Mouse (Mus musculus): ENCODE measurements around the gene Mrps36. TPM values are rescaled to one million over a fixed set of nuclear protein-coding genes. Genes with fewer than 3 reads are reported as not detected.
A peak's percentile ranks its signal among the peaks of the same experiment; 100 is the strongest.
"Not testable (repeated sequence)": the region's sequence is repeated elsewhere in the genome, so short reads cannot be mapped to it uniquely, and the experiment has no call there.

Gene Mrps36
- polyA plus RNA-seq, 1 experiment from 2014 or later = 253 TPM

DNA sequence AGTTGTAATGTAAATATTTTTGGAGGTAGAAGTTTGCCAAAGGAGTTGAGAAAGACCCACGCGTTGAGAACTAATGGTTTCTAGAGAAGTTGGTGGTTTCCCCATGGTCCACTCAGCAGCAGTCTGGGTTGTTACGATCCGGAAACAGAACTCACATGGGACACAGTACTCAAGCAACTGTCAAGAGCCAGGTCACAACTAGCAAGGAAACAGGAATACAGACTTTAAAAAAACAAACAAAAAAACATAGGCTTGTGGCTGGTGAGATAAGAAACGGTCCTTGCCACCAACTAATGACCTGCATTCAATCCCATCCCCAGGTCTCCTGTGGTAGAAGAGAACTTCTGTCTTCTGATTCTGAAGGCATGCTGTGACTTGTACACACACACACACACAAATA is 6.3 kb upstream of the Mrps36 start:
- no peaks in the 10 kb centered on the region for H3K27me3 ChIP-seq (ENCODE audit: control insufficient read depth, insufficient read depth, low read length)
- no peak overlapping the region for H3K27ac ChIP-seq (ENCODE audit: low read depth, low read length)
- H3K9ac ChIP-seq (ENCODE audit: low read depth, low read length) = no peak overlapping the region
- no peaks in the 10 kb centered on the region for H3K9me3 ChIP-seq (replicated peaks; ENCODE audit: control insufficient read depth, low read length)
- no peaks in the 10 kb centered on the region for H3K36me3 ChIP-seq (ENCODE audit: control insufficient read depth, insufficient read depth, low read length)
- H3K4me2 ChIP-seq = no peak overlapping the region
- no peak for ATAC-seq (replicated peaks; ENCODE audit: insufficient number of reproducible peaks, low FRiP score, low TSS enrichment)
- H3K4me1 ChIP-seq (ENCODE audit: control insufficient read depth, insufficient read depth, low read length) = no peaks in the 10 kb centered on the region
- 60% methylated on average over 5 of the region's 5 CpGs for WGBS (ENCODE audit: insufficient replicate concordance)
- H3K4me3 ChIP-seq (ENCODE audit: low read depth, low read length) = no peak overlapping the region

DNA sequence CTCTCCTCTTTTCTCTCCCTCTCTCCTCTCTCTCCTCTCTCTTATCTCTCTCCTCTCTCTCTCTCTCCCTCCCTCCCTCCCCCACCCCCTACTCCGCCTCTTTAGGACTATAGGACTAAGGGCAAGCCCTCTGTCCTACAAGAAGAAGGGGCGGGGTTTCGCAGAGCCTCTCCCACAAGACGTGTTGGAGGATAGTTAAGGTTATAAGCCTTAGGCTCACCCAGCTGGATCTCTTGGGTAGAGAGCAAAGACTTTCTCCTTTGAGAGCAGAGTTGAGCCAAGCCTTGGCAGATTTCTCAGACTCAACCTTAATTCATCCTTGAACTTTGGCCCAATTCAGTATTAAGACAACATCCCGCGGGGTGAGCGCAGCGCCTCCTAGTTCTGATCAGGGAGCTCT is 4.2 kb upstream of the Mrps36 start:
- Histone ChIP-seq H3K27ac (ENCODE audit: low read depth, low read length) (no peak overlapping the region), H3K9me3 (replicated peaks; ENCODE audit: control insufficient read depth, low read length) (no peaks in the 10 kb centered on the region), H3K9ac (ENCODE audit: low read depth, low read length) (no peak overlapping the region), H3K4me3 (ENCODE audit: low read depth, low read length) (no peak overlapping the region), H3K4me2 (no peak overlapping the region), H3K27me3 (ENCODE audit: control insufficient read depth, insufficient read depth, low read length) (no peaks in the 10 kb centered on the region), H3K4me1 (ENCODE audit: control insufficient read depth, insufficient read depth, low read length) (0 out of 2 replicates have a peak, but pooled peaks cover 3% of the 10 kb centered on the region), H3K36me3 (ENCODE audit: control insufficient read depth, insufficient read depth, low read length) (no peaks in the 10 kb centered on the region)
- WGBS (ENCODE audit: insufficient replicate concordance) = 39% methylated on average over 8 of the region's 8 CpGs
- ATAC-seq (replicated peaks; ENCODE audit: insufficient number of reproducible peaks, low FRiP score, low TSS enrichment) = 0 out of 2 replicates have a peak, but pooled peaks have one; percentile 16

DNA sequence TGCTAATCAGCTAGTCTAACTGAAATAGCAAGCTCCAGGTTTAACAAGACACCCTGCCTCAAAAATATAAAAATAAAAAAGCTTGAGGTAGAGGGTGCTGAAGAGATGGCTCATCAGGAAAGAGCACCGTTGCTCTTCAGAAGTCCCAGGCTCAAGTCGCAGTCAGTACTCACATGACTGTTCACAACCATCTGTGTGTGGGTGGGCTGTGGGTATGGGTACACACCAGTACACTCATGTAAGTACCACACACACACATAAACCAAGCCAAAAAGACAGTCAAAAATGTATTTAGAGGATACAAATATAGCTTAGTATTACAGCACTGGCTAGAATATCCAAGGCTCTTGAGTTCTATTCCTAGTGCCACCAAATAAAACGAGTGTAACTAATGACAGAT is 1.6 kb upstream of the Mrps36 start:
- ATAC-seq (replicated peaks; ENCODE audit: insufficient number of reproducible peaks, low FRiP score, low TSS enrichment) = no peak
- no peak overlapping the region for H3K4me2 ChIP-seq
- H3K4me3 ChIP-seq (ENCODE audit: low read depth, low read length) = no peak overlapping the region
- no peak overlapping the region for H3K27ac ChIP-seq (ENCODE audit: low read depth, low read length)
- no peak overlapping the region for H3K9ac ChIP-seq (ENCODE audit: low read depth, low read length)
- no peaks in the 10 kb centered on the region for H3K36me3 ChIP-seq (ENCODE audit: control insufficient read depth, insufficient read depth, low read length)
- no peaks in the 10 kb centered on the region for H3K27me3 ChIP-seq (ENCODE audit: control insufficient read depth, insufficient read depth, low read length)
- H3K9me3 ChIP-seq (replicated peaks; ENCODE audit: control insufficient read depth, low read length) = no peaks in the 10 kb centered on the region
- peaks cover 5% of the 10 kb centered on the region; the same call in 1 of the 2 replicates for H3K4me1 ChIP-seq (ENCODE audit: control insufficient read depth, insufficient read depth, low read length)
- 84% methylated on average over 3 of the region's 3 CpGs for WGBS (ENCODE audit: insufficient replicate concordance)

DNA sequence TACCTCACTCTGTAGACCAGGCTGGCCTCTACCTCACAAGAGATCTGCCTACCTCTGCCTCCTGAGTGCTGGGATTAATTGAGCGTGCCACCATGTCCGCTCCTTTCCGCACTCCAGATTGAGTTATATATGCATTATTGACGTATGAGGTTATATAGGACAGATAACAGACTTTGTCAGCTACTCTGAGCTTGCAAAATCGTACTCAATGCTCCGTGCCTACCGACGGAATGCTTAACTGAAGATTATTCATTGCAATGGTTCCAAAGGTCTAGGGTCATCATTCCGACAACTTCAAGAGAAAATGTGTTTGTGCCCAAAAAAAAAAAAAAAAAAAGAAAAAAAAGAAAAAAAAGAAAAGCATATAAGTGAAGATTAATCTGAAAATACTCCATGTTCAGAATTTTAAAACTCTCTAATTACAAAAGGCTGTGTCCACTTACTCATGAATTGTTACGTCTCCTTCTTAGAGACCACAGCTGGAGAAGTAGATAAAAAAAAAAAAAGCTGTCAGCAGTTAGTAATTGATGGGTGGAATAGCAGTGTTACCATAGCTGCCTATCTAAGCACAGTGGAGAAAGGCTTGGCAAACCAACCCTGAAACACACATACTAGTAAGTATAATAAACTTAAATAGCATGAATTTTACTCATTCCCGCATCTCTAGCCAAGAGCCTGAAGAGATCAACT is 968 bp downstream of the Mrps36 start:
- no peaks in the 10 kb centered on the region for H3K27me3 ChIP-seq (ENCODE audit: control insufficient read depth, insufficient read depth, low read length)
- WGBS (ENCODE audit: insufficient replicate concordance) = 61% methylated on average over 11 of the region's 11 CpGs
- H3K4me2 ChIP-seq = peak overlapping the region; percentile 60
- peak overlapping the region; percentile 89 for H3K9ac ChIP-seq (ENCODE audit: low read depth, low read length)
- H3K9me3 ChIP-seq (replicated peaks; ENCODE audit: control insufficient read depth, low read length) = no peaks in the 10 kb centered on the region
- ATAC-seq (replicated peaks; ENCODE audit: insufficient number of reproducible peaks, low FRiP score, low TSS enrichment) = peak; percentile 21; the same call in 1 of the 2 replicates
- peaks cover 5% of the 10 kb centered on the region; the same call in 1 of the 2 replicates for H3K4me1 ChIP-seq (ENCODE audit: control insufficient read depth, insufficient read depth, low read length)
- peak overlapping the region; percentile 98 for H3K27ac ChIP-seq (ENCODE audit: low read depth, low read length)
- peaks cover 3% of the 10 kb centered on the region; the same call in 1 of the 2 replicates for H3K36me3 ChIP-seq (ENCODE audit: control insufficient read depth, insufficient read depth, low read length)
- H3K4me3 ChIP-seq (ENCODE audit: low read depth, low read length) = peak overlapping the region; percentile 82

DNA sequence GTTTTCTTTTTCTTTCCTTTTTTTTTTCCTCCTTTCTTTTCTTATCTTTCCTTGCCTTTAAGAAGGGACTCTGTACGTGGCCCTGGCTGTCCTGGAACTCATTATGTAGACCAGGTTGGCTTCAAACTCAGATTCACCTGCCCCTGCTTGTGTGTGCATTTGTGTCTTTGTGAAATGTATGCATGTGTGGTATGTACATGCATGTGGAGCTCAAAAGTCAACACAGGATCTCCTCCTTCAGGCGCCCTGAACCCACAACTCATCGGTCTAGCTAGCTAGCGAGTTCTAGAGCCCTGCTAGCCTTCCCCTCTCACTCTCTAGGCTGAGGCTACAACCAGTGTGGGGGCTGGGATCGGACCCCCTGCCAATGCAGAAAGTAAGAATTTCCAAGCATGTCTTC is 1.6 kb downstream of the Mrps36 start:
- Histone ChIP-seq H3K27ac (ENCODE audit: low read depth, low read length) (no peak overlapping the region), H3K27me3 (ENCODE audit: control insufficient read depth, insufficient read depth, low read length) (no peaks in the 10 kb centered on the region), H3K4me1 (ENCODE audit: control insufficient read depth, insufficient read depth, low read length) (peaks cover 5% of the 10 kb centered on the region; the same call in 1 of the 2 replicates), H3K4me2 (peak overlapping the region; percentile 14), H3K9ac (ENCODE audit: low read depth, low read length) (no peak overlapping the region), H3K4me3 (ENCODE audit: low read depth, low read length) (no peak overlapping the region), H3K36me3 (ENCODE audit: control insufficient read depth, insufficient read depth, low read length) (peaks cover 3% of the 10 kb centered on the region), H3K9me3 (replicated peaks; ENCODE audit: control insufficient read depth, low read length) (no peaks in the 10 kb centered on the region)
- 80% methylated on average over 5 of the region's 5 CpGs for WGBS (ENCODE audit: insufficient replicate concordance)
- ATAC-seq (replicated peaks; ENCODE audit: insufficient number of reproducible peaks, low FRiP score, low TSS enrichment) = no peak

DNA sequence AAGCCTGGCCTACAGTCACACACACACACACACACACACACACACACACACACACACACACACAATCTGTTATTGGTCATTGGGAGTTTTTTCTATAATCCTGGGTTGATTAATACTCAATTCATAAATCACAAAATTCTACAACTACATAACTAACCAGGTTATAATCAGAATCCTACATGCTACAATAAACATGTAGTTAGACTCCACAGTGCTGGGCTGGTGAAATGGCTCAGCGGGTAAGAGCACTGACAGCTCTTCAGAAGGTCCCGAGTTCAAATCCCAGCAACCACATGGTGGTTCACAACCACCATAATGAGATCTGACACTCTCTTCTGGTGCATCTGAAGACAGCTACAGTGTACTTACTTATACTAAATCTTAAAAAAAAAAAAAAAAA is 11.7 kb downstream of the Mrps36 start:
- Histone ChIP-seq H3K4me1 (ENCODE audit: control insufficient read depth, insufficient read depth, low read length) (peaks cover 12% of the 10 kb centered on the region), H3K9me3 (replicated peaks; ENCODE audit: control insufficient read depth, low read length) (no peaks in the 10 kb centered on the region), H3K9ac (ENCODE audit: low read depth, low read length) (no peak overlapping the region), H3K36me3 (ENCODE audit: control insufficient read depth, insufficient read depth, low read length) (peaks cover 14% of the 10 kb centered on the region), H3K27ac (ENCODE audit: low read depth, low read length) (no peak overlapping the region), H3K4me2 (no peak overlapping the region), H3K27me3 (ENCODE audit: control insufficient read depth, insufficient read depth, low read length) (no peaks in the 10 kb centered on the region), H3K4me3 (ENCODE audit: low read depth, low read length) (no peak overlapping the region)
- no peak for ATAC-seq (replicated peaks; ENCODE audit: insufficient number of reproducible peaks, low FRiP score, low TSS enrichment)
- WGBS (ENCODE audit: insufficient replicate concordance) = 89% methylated on average over 2 of the region's 2 CpGs

DNA sequence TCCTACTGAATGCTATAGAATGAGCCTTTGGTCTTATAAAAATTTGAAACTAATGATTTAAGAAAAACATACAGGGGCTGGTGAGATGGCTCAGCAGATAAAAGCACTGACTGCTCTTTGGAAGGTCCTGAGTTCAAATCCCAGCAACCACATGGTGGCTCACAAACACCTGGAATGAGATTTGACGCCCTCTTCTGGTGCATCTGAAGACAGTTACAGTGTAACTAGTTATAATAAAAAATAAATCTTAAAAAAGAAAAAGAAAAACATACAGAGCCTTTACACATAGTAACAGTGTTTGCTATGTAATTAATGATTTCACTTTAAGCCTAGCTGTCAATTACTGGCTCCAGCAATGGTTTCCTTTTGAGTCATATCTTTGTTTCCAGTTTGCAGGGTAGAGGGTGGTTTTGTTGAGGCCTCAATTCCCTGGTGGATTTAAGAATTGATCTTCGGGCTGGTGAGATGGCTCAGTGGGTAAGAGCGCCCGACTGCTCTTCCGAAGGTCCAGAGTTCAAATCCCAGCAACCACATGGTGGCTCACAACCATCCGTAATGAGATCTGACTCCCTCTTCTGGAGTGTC is 12.9 kb downstream of the Mrps36 start:
- not testable (repeated sequence) for H3K27ac ChIP-seq (ENCODE audit: low read depth, low read length); H3K9ac ChIP-seq (ENCODE audit: low read depth, low read length); H3K27me3 ChIP-seq (ENCODE audit: control insufficient read depth, insufficient read depth, low read length); ATAC-seq (replicated peaks; ENCODE audit: insufficient number of reproducible peaks, low FRiP score, low TSS enrichment); H3K9me3 ChIP-seq (replicated peaks; ENCODE audit: control insufficient read depth, low read length)
- H3K36me3 ChIP-seq (ENCODE audit: control insufficient read depth, insufficient read depth, low read length) = peaks cover 17% of the 10 kb centered on the region
- H3K4me2 ChIP-seq = peak overlapping the region; percentile 78
- peaks cover 16% of the 10 kb centered on the region for H3K4me1 ChIP-seq (ENCODE audit: control insufficient read depth, insufficient read depth, low read length)
- peak overlapping the region; percentile 71; the same call in 1 of the 2 replicates for H3K4me3 ChIP-seq (ENCODE audit: low read depth, low read length)
- 91% methylated on average over 5 of the region's 6 CpGs for WGBS (ENCODE audit: insufficient replicate concordance)

DNA sequence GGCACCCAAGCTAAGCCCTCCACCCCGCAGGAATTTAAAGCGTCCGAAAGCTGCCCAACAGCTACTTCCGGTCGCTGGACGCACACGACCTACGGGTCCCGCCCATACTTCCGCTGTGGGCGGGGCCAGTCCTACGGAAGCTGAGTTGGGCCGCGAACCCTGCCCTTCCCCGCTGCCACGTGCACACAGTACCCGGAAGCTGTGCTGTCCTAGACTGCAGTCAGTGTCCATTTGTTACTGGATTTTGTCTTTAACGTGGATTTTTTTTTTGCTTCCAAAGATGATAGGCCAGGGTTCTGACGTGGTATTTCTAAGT is 13.6 kb downstream of the Mrps36 start, which contains the start of gene Cdk7:
TSS of gene Cdk7 (minus strand) at position 79 of the 316 bp plus-strand sequence.
- peak; percentile 98 for ATAC-seq (replicated peaks; ENCODE audit: insufficient number of reproducible peaks, low FRiP score, low TSS enrichment)
- Histone ChIP-seq H3K4me2 (peak within 1 kb of the TSS; percentile 78), H3K9me3 (replicated peaks; ENCODE audit: control insufficient read depth, low read length) (no peaks in the 10 kb centered on the region), H3K27ac (ENCODE audit: low read depth, low read length) (peak within 1 kb of the TSS; percentile 95), H3K36me3 (ENCODE audit: control insufficient read depth, insufficient read depth, low read length) (peaks cover 17% of the 10 kb centered on the region), H3K4me3 (ENCODE audit: low read depth, low read length) (peak within 1 kb of the TSS; percentile 71), H3K9ac (ENCODE audit: low read depth, low read length) (peak within 1 kb of the TSS; percentile 94), H3K4me1 (ENCODE audit: control insufficient read depth, insufficient read depth, low read length) (peaks cover 20% of the 10 kb centered on the region), H3K27me3 (ENCODE audit: control insufficient read depth, insufficient read depth, low read length) (no peaks in the 10 kb centered on the region)
- WGBS (ENCODE audit: insufficient replicate concordance) = under 1% methylated on average over 19 of the region's 19 CpGs

Data from heart, embryonic 11.5 days (tissue).